Mouse (Mus musculus) limb, embryonic 15.5 days (tissue): ENCODE measurements around the gene Naa38. TPM values are rescaled to one million over a fixed set of nuclear protein-coding genes. Genes with fewer than 3 reads are reported as not detected.

Experiments used
- ATAC-seq: fragments of 200-750 bp; cut with Nextera tagmentation; 2 replicates; pipeline ENCODE4 v1.8.0; 2017; ENCODE audit warnings: low read depth, moderate TSS enrichment; ENCODE audit not compliant: insufficient number of reproducible peaks, low FRiP score, low TSS enrichment
- H3K27ac ChIP-seq: fragments of 300-500 bp; sonication (generic); 2 replicates; pipeline ENCODE4 v1.5.1; 2015; ENCODE audit warnings: moderate library complexity, mild to moderate bottlenecking, inconsistent platforms
- H3K27me3 ChIP-seq: fragments of 300-500 bp; sonication (generic); 2 replicates; pipeline ENCODE4 v1.6.1; 2015; ENCODE audit warnings: inconsistent platforms
- H3K36me3 ChIP-seq: fragments of 300-500 bp; sonication (generic); 2 replicates; pipeline ENCODE4 v1.6.1; 2015; ENCODE audit warnings: inconsistent platforms
- H3K4me1 ChIP-seq: fragments of 300-500 bp; sonication (generic); 2 replicates; pipeline ENCODE4 v1.6.1; 2015; ENCODE audit warnings: inconsistent platforms
- H3K4me2 ChIP-seq: fragments of 300-500 bp; sonication (generic); 2 replicates; pipeline ENCODE4 v1.6.1; 2015; ENCODE audit warnings: mild to moderate bottlenecking, inconsistent platforms
- H3K4me3 ChIP-seq: fragments of 300-500 bp; sonication (generic); 2 replicates; pipeline ENCODE4 v1.5.1; 2015; ENCODE audit warnings: mild to moderate bottlenecking, inconsistent platforms
- H3K9ac ChIP-seq: fragments of 300-500 bp; sonication (generic); 2 replicates; pipeline ENCODE4 v1.6.1; 2015; ENCODE audit warnings: inconsistent platforms
- H3K9me3 ChIP-seq: fragments of 300-500 bp; sonication (generic); 2 replicates; pipeline ENCODE4 v1.6.1; 2016; ENCODE audit warnings: inconsistent platforms
- WGBS: fragments of 180-500 bp; shearing (Covaris S2); methylation state at CpG from one replicate; pipeline ENCODE4 v1.1.7; 2015; 5-methylcytosine and 5-hydroxymethylcytosine counted together
- polyA plus RNA-seq: library from polyadenylated mRNA; unstranded; fragments of >200 nt; fragmentation: Nextera tagmentation; extraction: Ambion mirVana; gene quantifications from 2 replicates; pipeline ENCODE4 v1.2.1, GENCODE M21; 2015

Naa38 gene
- polyA plus RNA-seq, 1 experiment from 2014 or later: 143 TPM

DNA sequence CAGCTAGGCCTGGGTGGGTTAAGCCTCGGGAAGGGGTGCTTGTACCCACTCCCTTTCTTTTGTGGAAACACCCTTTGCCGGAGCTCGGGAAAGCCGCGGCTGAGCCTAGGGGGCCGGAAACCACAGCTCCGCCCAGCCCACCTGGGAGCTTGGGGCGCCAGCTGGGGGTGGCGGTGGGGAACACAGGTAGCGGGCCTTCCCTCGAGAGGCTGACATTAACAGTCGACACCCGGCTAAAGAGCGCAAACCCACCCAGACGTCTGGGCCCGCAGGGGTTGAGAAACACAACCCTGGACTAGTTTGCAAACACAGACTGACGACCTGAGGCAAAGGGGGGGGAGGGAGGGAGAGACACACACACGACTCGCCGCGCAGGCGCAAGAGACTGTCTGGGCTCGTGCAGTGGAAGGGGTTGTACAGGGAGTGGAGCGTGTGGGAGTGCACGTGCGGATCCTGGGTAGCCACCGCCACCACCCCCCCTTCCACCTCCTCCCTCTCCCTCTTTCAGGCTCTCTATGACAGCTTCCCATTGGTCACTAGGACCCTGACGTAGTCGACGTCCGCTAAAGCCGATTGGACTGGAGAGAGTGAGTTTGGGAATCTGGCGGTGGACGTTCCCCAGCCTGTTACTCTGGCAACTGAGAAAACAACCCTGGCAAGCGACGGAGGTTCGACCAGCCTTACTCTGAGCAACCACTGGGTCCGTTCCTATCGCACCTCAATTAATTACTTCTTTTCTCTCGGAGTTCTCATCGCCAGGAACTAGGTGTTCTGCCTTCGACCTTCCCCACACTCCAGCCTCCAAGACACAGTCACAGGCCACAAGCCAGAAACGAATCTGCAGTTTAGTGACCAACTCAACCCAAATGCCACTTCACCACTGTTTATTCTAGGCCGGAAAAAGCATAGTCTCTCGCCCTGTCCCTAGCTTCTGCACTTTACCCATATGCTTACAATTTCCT lies 23.5 kb downstream of the Naa38 start:
- H3K9ac ChIP-seq: peak overlapping the region; percentile 42
- H3K27me3 ChIP-seq: peaks cover 25% of the 10 kb centered on the region
- no peaks in the 10 kb centered on the region for H3K36me3 ChIP-seq
- under 1% methylated on average over 41 of the region's 45 CpGs for WGBS
- H3K4me2 ChIP-seq: peak overlapping the region; percentile 94
- H3K27ac ChIP-seq: peak overlapping the region; percentile 98
- H3K4me1 ChIP-seq: peaks cover 61% of the 10 kb centered on the region
- no peaks in the 10 kb centered on the region for H3K9me3 ChIP-seq
- H3K4me3 ChIP-seq: peak overlapping the region; percentile 62
- ATAC-seq: peak; percentile 93

GRCm38 (mm10) chr11:69419443-69419812 lies 24.1 kb downstream of the Naa38 start:
- WGBS: under 1% methylated on average over 19 of the region's 19 CpGs
- H3K27ac ChIP-seq: peak overlapping the region; percentile 98
- H3K4me1 ChIP-seq: peaks cover 54% of the 10 kb centered on the region
- peak overlapping the region; percentile 35; the same call in 1 of the 2 replicates for H3K9ac ChIP-seq
- no peaks in the 10 kb centered on the region for H3K36me3 ChIP-seq
- H3K4me2 ChIP-seq: peak overlapping the region; percentile 94
- no peak for ATAC-seq
- peaks cover 25% of the 10 kb centered on the region for H3K27me3 ChIP-seq
- H3K4me3 ChIP-seq: peak overlapping the region; percentile 62
- H3K9me3 ChIP-seq: no peaks in the 10 kb centered on the region

GRCm38 (mm10) chr11:69419813-69420553 lies 24.7 kb downstream of the Naa38 start:
- Histone ChIP-seq H3K36me3 (no peaks in the 10 kb centered on the region), H3K9ac (peak overlapping the region; percentile 35; the same call in 1 of the 2 replicates), H3K9me3 (no peaks in the 10 kb centered on the region), H3K27me3 (peaks cover 25% of the 10 kb centered on the region), H3K27ac (peak overlapping the region; percentile 98), H3K4me1 (peaks cover 49% of the 10 kb centered on the region), H3K4me2 (peak overlapping the region; percentile 94), H3K4me3 (peak overlapping the region; percentile 62)
- WGBS: under 1% methylated on average over 31 of the region's 31 CpGs
- no peak for ATAC-seq

- H3K9ac ChIP-seq: 0 out of 2 replicates have a peak overlapping the region, but pooled peaks have one; percentile 35
- 15% methylated on average over 10 of the region's 10 CpGs for WGBS
- peak overlapping the region; percentile 62 for H3K4me3 ChIP-seq
- H3K27me3 ChIP-seq: peaks cover 25% of the 10 kb centered on the region
- H3K9me3 ChIP-seq: no peaks in the 10 kb centered on the region
- peak overlapping the region; percentile 94 for H3K4me2 ChIP-seq
- no peaks in the 10 kb centered on the region for H3K36me3 ChIP-seq
- peaks cover 46% of the 10 kb centered on the region for H3K4me1 ChIP-seq
- peak overlapping the region; percentile 43; the same call in 1 of the 2 replicates for H3K27ac ChIP-seq
- no peak for ATAC-seq
Observed at GRCm38 (mm10) chr11:69420554-69421000, 25.3 kb downstream of the Naa38 start.

GRCm38 (mm10) chr11:69421131-69421977 lies 26.1 kb downstream of the Naa38 start:
- H3K27me3 ChIP-seq: peaks cover 25% of the 10 kb centered on the region
- H3K4me1 ChIP-seq: peaks cover 46% of the 10 kb centered on the region
- WGBS: 18% methylated on average over 25 of the region's 25 CpGs
- ATAC-seq: no peak
- no peaks in the 10 kb centered on the region for H3K9me3 ChIP-seq
- no peaks in the 10 kb centered on the region for H3K36me3 ChIP-seq
- H3K4me2 ChIP-seq: peak overlapping the region; percentile 94; the same call in 1 of the 2 replicates
- H3K9ac ChIP-seq: no peak overlapping the region
- H3K27ac ChIP-seq: peak overlapping the region; percentile 43; the same call in 1 of the 2 replicates
- peak overlapping the region; percentile 62; the same call in 1 of the 2 replicates for H3K4me3 ChIP-seq

DNA sequence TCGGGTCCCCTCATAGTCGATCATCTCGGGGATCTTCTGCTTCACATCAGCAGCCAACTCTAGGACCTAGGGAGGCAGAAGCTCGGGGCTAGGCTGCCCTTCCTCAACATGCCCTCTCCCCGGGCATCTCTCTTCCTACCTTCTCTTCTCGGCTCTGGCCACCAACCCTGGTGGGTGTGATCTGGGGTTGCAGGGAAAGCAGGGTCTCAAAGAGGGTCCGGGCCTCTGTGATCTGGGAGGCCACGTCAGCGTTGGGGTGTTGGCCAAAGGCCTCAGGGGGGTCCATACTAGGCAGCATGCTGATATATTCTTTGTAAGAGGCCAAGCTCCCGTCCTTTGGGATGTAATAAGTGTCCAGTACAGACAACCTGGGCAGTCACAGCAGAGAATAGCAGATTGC lies 27.6 kb downstream of the Naa38 start:
- Histone ChIP-seq H3K9me3 (no peaks in the 10 kb centered on the region), H3K9ac (no peak overlapping the region), H3K27me3 (peaks cover 25% of the 10 kb centered on the region), H3K4me1 (peaks cover 34% of the 10 kb centered on the region), H3K4me2 (no peak overlapping the region), H3K4me3 (no peak overlapping the region), H3K27ac (no peak overlapping the region), H3K36me3 (no peaks in the 10 kb centered on the region)
- 89% methylated on average over 10 of the region's 10 CpGs for WGBS
- no peak for ATAC-seq

DNA sequence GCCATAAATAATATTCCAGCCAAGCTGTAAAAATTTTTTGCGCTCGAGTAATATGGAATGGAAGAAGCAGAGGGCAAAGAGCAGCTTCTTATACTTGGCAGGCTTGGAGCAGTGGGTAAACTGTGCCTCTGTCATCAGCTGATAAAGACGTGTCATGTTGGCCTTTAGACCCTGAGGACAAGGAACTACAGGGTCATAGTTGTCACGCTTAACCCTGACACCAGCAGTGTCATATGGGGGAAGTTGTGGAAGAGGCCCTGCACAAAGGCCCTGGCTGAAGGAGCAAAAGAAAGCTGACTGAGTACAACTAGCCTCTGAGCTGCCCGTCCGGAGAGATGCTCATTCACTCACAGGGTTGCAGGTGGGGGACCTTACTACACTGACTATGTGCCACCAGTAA lies 28.6 kb downstream of the Naa38 start:
- Histone ChIP-seq H3K4me3 (no peak overlapping the region), H3K27me3 (peaks cover 25% of the 10 kb centered on the region), H3K36me3 (no peaks in the 10 kb centered on the region), H3K4me1 (peaks cover 33% of the 10 kb centered on the region), H3K9ac (no peak overlapping the region), H3K9me3 (no peaks in the 10 kb centered on the region), H3K27ac (no peak overlapping the region), H3K4me2 (no peak overlapping the region)
- no peak for ATAC-seq
- WGBS: 70% methylated on average over 6 of the region's 6 CpGs

DNA sequence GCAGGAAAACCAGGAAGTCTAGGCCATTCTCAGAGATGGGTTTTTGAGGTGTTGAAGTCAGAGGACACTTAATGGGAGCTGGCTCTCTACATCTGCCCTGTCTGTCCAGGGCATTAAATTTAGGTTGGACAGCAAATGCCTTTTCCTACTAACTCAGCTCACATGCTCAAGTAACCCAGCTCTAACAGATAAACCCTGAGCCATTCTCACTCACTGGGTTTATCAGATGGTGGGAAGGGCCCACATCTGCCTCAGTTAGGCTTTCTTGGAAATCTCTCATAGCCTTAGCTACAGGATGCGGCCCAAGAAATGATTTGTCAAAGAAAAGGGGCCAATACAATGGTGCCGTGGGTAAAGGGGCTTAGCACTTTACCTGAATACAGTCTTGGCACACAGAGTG lies 31.0 kb downstream of the Naa38 start:
- 85% methylated on average over 2 of the region's 2 CpGs for WGBS
- no peak for ATAC-seq
- Histone ChIP-seq H3K9me3 (no peaks in the 10 kb centered on the region), H3K4me3 (no peak overlapping the region), H3K4me2 (no peak overlapping the region), H3K9ac (no peak overlapping the region), H3K27me3 (peaks cover 18% of the 10 kb centered on the region), H3K36me3 (no peaks in the 10 kb centered on the region), H3K4me1 (peaks cover 17% of the 10 kb centered on the region), H3K27ac (no peak overlapping the region)

GRCm38 (mm10) chr11:69428751-69429150 lies 33.5 kb downstream of the Naa38 start:
- no peaks in the 10 kb centered on the region for H3K36me3 ChIP-seq
- no peak overlapping the region for H3K4me3 ChIP-seq
- no peak overlapping the region for H3K9ac ChIP-seq
- H3K9me3 ChIP-seq: no peaks in the 10 kb centered on the region
- peaks cover 13% of the 10 kb centered on the region for H3K4me1 ChIP-seq
- no peak overlapping the region for H3K4me2 ChIP-seq
- WGBS: 20% methylated on average over 4 of the region's 4 CpGs
- ATAC-seq: no peak
- H3K27ac ChIP-seq: peak overlapping the region; percentile 23; the same call in 1 of the 2 replicates
- no peaks in the 10 kb centered on the region for H3K27me3 ChIP-seq

DNA sequence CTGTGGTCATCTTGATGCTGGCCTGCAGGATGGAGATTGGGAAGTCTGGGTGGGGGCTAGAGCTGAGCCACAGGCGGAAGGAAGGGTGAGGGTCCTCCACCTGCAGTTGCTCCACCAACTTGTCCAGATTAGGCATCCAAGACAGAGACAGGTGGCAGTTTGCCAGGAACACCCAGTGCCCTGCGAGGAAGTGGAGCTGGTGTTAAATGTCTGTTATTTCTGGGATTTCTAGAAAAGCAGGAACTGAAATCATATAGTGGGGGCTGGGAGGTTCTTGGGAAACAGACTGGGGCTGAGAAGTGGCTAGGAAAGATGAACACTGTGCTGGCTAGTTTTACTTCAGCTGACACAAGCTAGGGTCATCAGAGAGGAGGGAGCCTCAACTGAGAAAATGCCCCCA lies 34.0 kb downstream of the Naa38 start:
- H3K4me1 ChIP-seq: peaks cover 13% of the 10 kb centered on the region
- H3K9me3 ChIP-seq: no peaks in the 10 kb centered on the region
- H3K27ac ChIP-seq: peak overlapping the region; percentile 38; the same call in 1 of the 2 replicates
- WGBS: 30% methylated on average over 2 of the region's 2 CpGs
- H3K4me2 ChIP-seq: no peak overlapping the region
- no peak overlapping the region for H3K9ac ChIP-seq
- no peak for ATAC-seq
- H3K36me3 ChIP-seq: no peaks in the 10 kb centered on the region
- no peaks in the 10 kb centered on the region for H3K27me3 ChIP-seq
- H3K4me3 ChIP-seq: no peak overlapping the region

GRCm38 (mm10) chr11:69430631-69431030 lies 35.3 kb downstream of the Naa38 start:
- no peaks in the 10 kb centered on the region for H3K27me3 ChIP-seq

More at GRCm38 (mm10) chr11:69430631-69431030, 35.3 kb downstream of the Naa38 start:
- no peak overlapping the region for H3K4me3 ChIP-seq
- H3K4me1 ChIP-seq: peaks cover 13% of the 10 kb centered on the region
- WGBS: 90% methylated on average over 15 of the region's 15 CpGs
- H3K36me3 ChIP-seq: no peaks in the 10 kb centered on the region
- no peak overlapping the region for H3K27ac ChIP-seq
- H3K4me2 ChIP-seq: no peak overlapping the region
- no peak overlapping the region for H3K9ac ChIP-seq
- ATAC-seq: no peak
- no peaks in the 10 kb centered on the region for H3K9me3 ChIP-seq
